Mouse (Mus musculus) G1E-ER4 (cell line): ENCODE data around the gene Zfhx3. TPM values are rescaled to one million over a fixed set of nuclear protein-coding genes. Genes with fewer than 3 reads are reported as not detected.

Experiments
- GATA1 ChIP-seq: IDR thresholded peaks from one replicate; pipeline ENCODE4 v1.8.0; 2012; ENCODE audit warnings: low read length, inconsistent platforms
- polyA plus RNA-seq: library from polyadenylated mRNA; stranded (reverse); fragments of >175 nt; gene quantifications from 2 replicates; pipeline ENCODE4 v1.2.3, GENCODE M21; 2012

Zfhx3 gene
- polyA plus RNA-seq, 1 experiment, result not detected

- TF ChIP-seq GATA1, result no peak
Measured at GRCm38 (mm10) chr8:108729667-108730329, 787.4 kb downstream of the Zfhx3 start.

GRCm38 (mm10) chr8:108730907-108731440 lies 788.5 kb downstream of the Zfhx3 start:
- no peak for TF ChIP-seq GATA1

- TF ChIP-seq GATA1, result no peak
Measured at GRCm38 (mm10) chr8:108732500-108732899, 790.1 kb downstream of the Zfhx3 start.

- no peak for TF ChIP-seq GATA1
Measured at GRCm38 (mm10) chr8:108733385-108733784, 790.9 kb downstream of the Zfhx3 start.

- no peak for TF ChIP-seq GATA1
Measured at GRCm38 (mm10) chr8:108736442-108736841, 794.0 kb downstream of the Zfhx3 start.

- no peak for TF ChIP-seq GATA1
Measured at GRCm38 (mm10) chr8:108738179-108738578, 795.7 kb downstream of the Zfhx3 start.

- TF ChIP-seq GATA1, result no peak
Measured at GRCm38 (mm10) chr8:108739517-108739916, 797.1 kb downstream of the Zfhx3 start.

- no peak for TF ChIP-seq GATA1
Measured at GRCm38 (mm10) chr8:108740443-108740842, 798.0 kb downstream of the Zfhx3 start.

- no peak for TF ChIP-seq GATA1
Measured at GRCm38 (mm10) chr8:108741651-108742050, 799.2 kb downstream of the Zfhx3 start.

GRCm38 (mm10) chr8:108742465-108742864 lies 800.0 kb downstream of the Zfhx3 start:
- TF ChIP-seq GATA1, result no peak

GRCm38 (mm10) chr8:108743238-108743637 lies 800.8 kb downstream of the Zfhx3 start:
- no peak for TF ChIP-seq GATA1

GRCm38 (mm10) chr8:108745551-108745950 lies 803.1 kb downstream of the Zfhx3 start:
- no peak for TF ChIP-seq GATA1

- TF ChIP-seq GATA1, result no peak
Measured at GRCm38 (mm10) chr8:108748095-108748494, 805.7 kb downstream of the Zfhx3 start.

GRCm38 (mm10) chr8:108748851-108749376 lies 806.5 kb downstream of the Zfhx3 start:
- no peak for TF ChIP-seq GATA1

- no peak for TF ChIP-seq GATA1
Measured at GRCm38 (mm10) chr8:108750806-108751205, 808.4 kb downstream of the Zfhx3 start.

- no peak for TF ChIP-seq GATA1
Measured at GRCm38 (mm10) chr8:108754556-108754955, 812.1 kb downstream of the Zfhx3 start.
